Mouse (Mus musculus): ENCODE data around the gene Bok.

Gene Bok

DNA sequence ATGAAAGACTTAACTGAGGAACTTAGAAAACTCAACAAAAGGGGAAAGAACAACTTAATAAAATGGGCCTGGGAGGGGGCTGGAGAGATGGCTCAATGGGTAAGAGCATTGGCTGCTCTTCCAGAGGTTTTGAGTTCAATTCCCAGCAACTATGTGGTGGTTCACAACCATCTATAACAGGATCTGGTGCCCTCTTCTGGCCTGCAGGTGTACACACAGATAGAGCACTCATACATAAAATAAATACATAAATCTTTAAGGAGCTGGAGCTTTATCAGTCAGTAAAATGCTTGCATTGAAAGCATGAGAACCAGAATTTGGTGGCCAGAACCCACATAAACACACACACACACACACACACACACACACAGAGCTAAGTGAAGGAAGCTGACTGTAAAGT is 57.5 kb downstream of the Bok start:
- DNase-seq (ENCODE audit: low spot score): no peak
